Mouse (Mus musculus) embryonic fibroblast, embryonic 13.5 days (primary cell): Measurements from ENCODE around the gene AW011738.

Experiments used
- CTCF ChIP-seq: IDR thresholded peaks from 2 replicates; pipeline ENCODE4 v1.5.1; 2011; ENCODE audit warnings: mild to moderate bottlenecking, control low read depth, low read length, moderate library complexity, borderline replicate concordance; ENCODE audit not compliant: insufficient read depth
- POLR2A ChIP-seq: IDR thresholded peaks from 2 replicates; pipeline ENCODE4 v1.6.1; 2011; ENCODE audit warnings: low read depth, mild to moderate bottlenecking, control low read depth, low read length, moderate library complexity

DNA sequence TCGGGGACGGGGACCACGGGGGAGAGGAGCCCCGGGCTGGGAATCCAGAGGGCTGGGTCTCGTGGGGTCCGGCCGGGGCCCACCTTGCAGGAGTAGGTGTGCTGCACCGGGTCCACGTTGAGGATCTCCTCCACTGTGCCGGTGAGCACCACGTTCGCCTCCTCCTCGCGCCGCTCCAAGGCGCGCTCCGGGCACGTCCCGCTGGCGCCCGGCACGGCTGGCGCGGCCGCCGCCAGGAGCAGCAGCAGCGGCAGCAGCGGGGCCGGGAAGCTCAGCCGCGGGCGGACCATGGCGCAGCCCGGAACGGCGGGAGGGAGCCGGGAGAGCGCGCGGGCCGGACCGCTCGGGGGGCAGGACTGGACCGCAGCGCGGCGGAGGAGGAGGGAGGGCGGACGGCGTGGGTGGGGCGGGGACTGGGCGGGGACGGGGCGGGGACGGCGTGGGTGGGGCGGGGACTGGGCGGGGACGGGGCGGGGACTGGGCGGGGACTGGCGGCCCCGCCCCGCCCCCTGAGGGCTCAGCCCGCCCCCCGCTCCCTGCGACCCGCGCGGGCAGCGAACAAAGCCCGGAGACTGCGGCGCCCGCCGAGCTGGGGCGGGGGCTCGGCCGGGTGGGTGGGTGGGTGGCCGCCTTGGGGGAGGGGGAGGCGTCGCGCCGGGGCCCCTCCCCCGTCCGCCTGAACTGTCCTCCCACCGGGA is 5.8 kb upstream of the AW011738 start, which contains the start of gene Agrn:
- TF ChIP-seq CTCF (no peak), POLR2A (peak; percentile 65; the same call in 1 of the 2 replicates)
